Mouse (Mus musculus) spleen, adult 2 months (tissue): ENCODE measurements at regions not wholly inside any gene's neighbourhood (a gene's known extent, or its start where the extent isn't known, plus 50 kb on each side); places are given as distances from the start of the nearest gene placed in this dataset.

ENCODE experiments used
- CTCF ChIP-seq: fragments of 200-500 bp; IDR thresholded peaks from 2 replicates; pipeline ENCODE4 v1.5.1; 2011; ENCODE audit warnings: mild to moderate bottlenecking, inconsistent platforms; ENCODE audit not compliant: insufficient read depth, insufficient read length, insufficient replicate concordance; ENCODE audit errors: extremely low read depth
- POLR2A ChIP-seq: fragments of 200-500 bp; IDR thresholded peaks from 2 replicates; pipeline ENCODE4 v1.6.1; 2011; ENCODE audit warnings: low read depth, low read length, inconsistent platforms

GRCm38 (mm10) chr9:46482859-46483443 lies 163.2 kb upstream of the 4931429L15Rik start:
- no peak for TF ChIP-seq POLR2A
- TF ChIP-seq CTCF = no peak
